Mouse (Mus musculus): ENCODE data around the gene Prm2. TPM values are rescaled to one million over a fixed set of nuclear protein-coding genes. Genes with fewer than 3 reads are reported as not detected.

Gene Prm2
- polyA plus RNA-seq, 1 experiment from 2014 or later: not detected

DNA sequence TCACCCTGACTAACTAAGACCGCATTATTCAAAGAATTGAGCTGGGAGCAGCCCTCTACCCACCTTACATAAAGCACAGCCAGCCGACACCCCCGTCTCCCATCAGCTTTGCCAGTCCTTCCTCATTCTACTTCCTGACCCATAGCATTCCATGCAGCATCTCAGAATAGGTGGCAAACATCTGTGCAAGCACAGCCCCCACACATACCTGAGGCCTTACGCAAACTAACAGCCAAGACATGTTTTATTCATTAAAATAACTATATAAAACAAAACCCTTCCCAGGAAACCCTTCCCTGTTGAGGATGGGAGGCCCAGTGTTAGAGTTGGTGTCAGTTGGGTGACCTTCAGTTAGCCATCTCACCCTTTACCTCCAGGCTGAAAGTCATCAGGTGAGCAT is 29.9 kb upstream of the Prm2 start:
- Histone ChIP-seq H3K27me3 (ENCODE audit: control insufficient read depth, insufficient read depth, low read length) (no peaks in the 10 kb centered on the region), H3K4me2 (ENCODE audit: low read length) (no peak overlapping the region), H3K9ac (ENCODE audit: low read length) (no peak overlapping the region), H3K4me3 (ENCODE audit: control insufficient read depth in 1 of 2, insufficient read depth in 1 of 2, low read depth in 1 of 2, low read length in 2 of 2) (no peak overlapping the region), H3K36me3 (ENCODE audit: control insufficient read depth, insufficient read depth, low read length) (no peaks in the 10 kb centered on the region), H3K27ac (replicated peaks in 1 of 2; ENCODE audit: control insufficient read depth in 1 of 2, insufficient read depth in 1 of 2, low read depth in 2 of 2, low read length in 2 of 2) (no peak overlapping the region), H3K4me1 (ENCODE audit: control insufficient read depth in 2 of 2, insufficient read depth in 2 of 2, low read length in 2 of 2) (peaks cover 0 to under 1% of the 10 kb centered on the region in 2 experiments; a peak in 1 of 4 replicates), H3K9me3 (ENCODE audit: control insufficient read depth, low read length) (no peaks in the 10 kb centered on the region)
- ATAC-seq (ENCODE audit: insufficient number of reproducible peaks, insufficient read depth, low FRiP score, low read depth): no peak
- WGBS: 79% methylated on average over 4 of the region's 4 CpGs

GRCm38 (mm10) chr16:10824536-10824935 is 28.6 kb upstream of the Prm2 start:
- H3K27ac ChIP-seq (replicated peaks in 1 of 2; ENCODE audit: control insufficient read depth in 1 of 2, insufficient read depth in 1 of 2, low read depth in 2 of 2, low read length in 2 of 2): no peak overlapping the region
- no peaks in the 10 kb centered on the region for H3K9me3 ChIP-seq (ENCODE audit: control insufficient read depth, low read length)
- H3K4me3 ChIP-seq (ENCODE audit: control insufficient read depth in 1 of 2, insufficient read depth in 1 of 2, low read depth in 1 of 2, low read length in 2 of 2): no peak overlapping the region
- no peak for ATAC-seq (ENCODE audit: insufficient number of reproducible peaks, insufficient read depth, low FRiP score, low read depth)
- H3K36me3 ChIP-seq (ENCODE audit: control insufficient read depth, insufficient read depth, low read length): no peaks in the 10 kb centered on the region
- H3K27me3 ChIP-seq (ENCODE audit: control insufficient read depth, insufficient read depth, low read length): no peaks in the 10 kb centered on the region
- peaks cover 0 to 11% of the 10 kb centered on the region in 2 experiments; a peak in 1 of 4 replicates for H3K4me1 ChIP-seq (ENCODE audit: control insufficient read depth in 2 of 2, insufficient read depth in 2 of 2, low read length in 2 of 2)
- H3K9ac ChIP-seq (ENCODE audit: low read length): no peak overlapping the region
- WGBS: 65% methylated on average over 1 of the region's 1 CpGs
- H3K4me2 ChIP-seq (ENCODE audit: low read length): no peak overlapping the region

DNA sequence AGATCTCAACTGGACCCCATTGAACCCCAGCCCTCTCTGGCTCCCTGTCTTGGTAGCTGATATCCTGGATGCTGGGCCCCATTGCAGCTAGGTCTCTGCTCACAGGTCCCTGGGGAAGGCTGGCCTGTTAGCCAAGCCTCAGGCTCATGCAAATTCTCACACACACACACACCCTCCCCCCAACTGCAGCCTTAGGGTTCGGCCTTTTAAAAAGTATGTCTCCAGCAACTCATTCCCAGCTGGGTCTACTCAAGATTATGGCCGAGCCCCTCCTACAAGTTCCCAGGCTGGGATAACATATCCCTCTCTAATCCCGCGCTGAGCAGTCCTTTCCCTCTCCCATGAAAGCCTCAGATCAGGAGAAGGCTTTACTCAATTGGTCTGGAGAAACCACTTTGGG is 25.5 kb upstream of the Prm2 start:
- Histone ChIP-seq H3K27me3 (ENCODE audit: control insufficient read depth, insufficient read depth, low read length) (no peaks in the 10 kb centered on the region), H3K4me1 (ENCODE audit: control insufficient read depth in 2 of 2, insufficient read depth in 2 of 2, low read length in 2 of 2) (peaks cover 0 to 16% of the 10 kb centered on the region in 2 experiments; a peak in 2 of 4 replicates), H3K27ac (replicated peaks in 1 of 2; ENCODE audit: control insufficient read depth in 1 of 2, insufficient read depth in 1 of 2, low read depth in 2 of 2, low read length in 2 of 2) (no peak overlapping the region), H3K9me3 (ENCODE audit: control insufficient read depth, low read length) (no peaks in the 10 kb centered on the region), H3K4me2 (ENCODE audit: low read length) (no peak overlapping the region), H3K4me3 (ENCODE audit: control insufficient read depth in 1 of 2, insufficient read depth in 1 of 2, low read depth in 1 of 2, low read length in 2 of 2) (no peak overlapping the region), H3K36me3 (ENCODE audit: control insufficient read depth, insufficient read depth, low read length) (no peaks in the 10 kb centered on the region), H3K9ac (ENCODE audit: low read length) (no peak overlapping the region)
- 60% methylated on average over 4 of the region's 4 CpGs for WGBS
- 0 out of 2 replicates have a peak, but pooled peaks have one; percentile 7 for ATAC-seq (ENCODE audit: insufficient number of reproducible peaks, insufficient read depth, low FRiP score, low read depth)

DNA sequence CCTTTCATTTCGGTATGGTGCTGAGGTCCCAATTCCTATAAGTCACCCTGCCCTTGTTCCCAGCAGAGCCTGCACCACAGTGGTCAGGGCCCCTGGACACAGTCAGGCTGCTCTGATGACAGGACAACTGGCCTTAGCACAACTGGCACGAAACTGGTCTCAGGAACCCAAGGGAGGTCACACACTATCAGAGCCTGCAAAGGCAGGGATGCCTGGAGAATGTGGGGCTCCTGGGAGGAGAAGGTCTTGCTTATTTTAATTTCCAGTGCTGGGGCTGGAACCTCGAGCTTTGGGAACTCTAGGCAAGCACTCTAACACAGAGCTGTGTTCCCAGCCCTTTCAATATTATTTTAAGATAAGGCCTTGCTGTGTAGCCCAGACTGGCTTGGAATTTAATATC is 24.0 kb upstream of the Prm2 start:
- Histone ChIP-seq H3K4me3 (ENCODE audit: control insufficient read depth in 1 of 2, insufficient read depth in 1 of 2, low read depth in 1 of 2, low read length in 2 of 2) (no peak overlapping the region), H3K4me2 (ENCODE audit: low read length) (no peak overlapping the region), H3K4me1 (ENCODE audit: control insufficient read depth in 2 of 2, insufficient read depth in 2 of 2, low read length in 2 of 2) (peaks cover 4 to 16% of the 10 kb centered on the region in 2 experiments; a peak in 3 of 4 replicates), H3K9ac (ENCODE audit: low read length) (no peak overlapping the region), H3K27ac (replicated peaks in 1 of 2; ENCODE audit: control insufficient read depth in 1 of 2, insufficient read depth in 1 of 2, low read depth in 2 of 2, low read length in 2 of 2) (peak overlapping the region in 1 of 2 experiments; percentile 42; a peak in 1 of 4 replicates), H3K27me3 (ENCODE audit: control insufficient read depth, insufficient read depth, low read length) (no peaks in the 10 kb centered on the region), H3K36me3 (ENCODE audit: control insufficient read depth, insufficient read depth, low read length) (no peaks in the 10 kb centered on the region), H3K9me3 (ENCODE audit: control insufficient read depth, low read length) (no peaks in the 10 kb centered on the region)
- 51% methylated on average over 3 of the region's 3 CpGs for WGBS
- ATAC-seq (ENCODE audit: insufficient number of reproducible peaks, insufficient read depth, low FRiP score, low read depth): no peak

DNA sequence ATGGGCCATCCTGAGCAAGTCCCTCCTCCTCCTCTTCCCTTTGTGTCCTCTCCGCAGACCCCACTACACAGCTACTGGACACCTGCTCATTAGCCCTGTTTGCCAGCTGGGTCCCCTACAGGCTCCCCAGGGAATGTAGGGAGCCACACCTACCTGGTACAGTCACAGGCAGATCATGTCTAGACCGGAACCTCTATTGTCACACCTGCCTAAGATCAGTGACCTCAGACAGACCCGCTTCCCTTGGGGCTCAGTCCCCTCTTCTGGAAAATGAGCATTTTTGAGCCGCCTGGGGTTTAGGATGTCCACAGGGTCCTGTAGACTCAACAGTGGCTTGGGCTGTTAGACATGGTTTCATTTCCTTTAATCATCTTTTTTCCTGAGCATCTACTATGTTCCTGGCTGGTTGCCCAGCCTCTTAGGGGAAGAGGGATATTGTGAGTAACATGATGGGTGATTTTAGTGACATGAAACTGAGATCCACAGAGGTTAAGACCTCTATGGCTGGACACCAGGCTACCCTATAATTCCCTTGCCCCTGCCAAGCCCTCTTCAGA is 22.7 kb upstream of the Prm2 start:
- Histone ChIP-seq H3K9me3 (ENCODE audit: control insufficient read depth, low read length) (no peaks in the 10 kb centered on the region), H3K36me3 (ENCODE audit: control insufficient read depth, insufficient read depth, low read length) (no peaks in the 10 kb centered on the region), H3K4me1 (ENCODE audit: control insufficient read depth in 2 of 2, insufficient read depth in 2 of 2, low read length in 2 of 2) (peaks cover 10 to 20% of the 10 kb centered on the region in 2 experiments; a peak in 3 of 4 replicates), H3K4me3 (ENCODE audit: control insufficient read depth in 1 of 2, insufficient read depth in 1 of 2, low read depth in 1 of 2, low read length in 2 of 2) (no peak overlapping the region), H3K27me3 (ENCODE audit: control insufficient read depth, insufficient read depth, low read length) (no peaks in the 10 kb centered on the region), H3K4me2 (ENCODE audit: low read length) (no peak overlapping the region), H3K27ac (replicated peaks in 1 of 2; ENCODE audit: control insufficient read depth in 1 of 2, insufficient read depth in 1 of 2, low read depth in 2 of 2, low read length in 2 of 2) (no peak overlapping the region), H3K9ac (ENCODE audit: low read length) (no peak overlapping the region)
- WGBS: 86% methylated on average over 4 of the region's 4 CpGs
- no peak for ATAC-seq (ENCODE audit: insufficient number of reproducible peaks, insufficient read depth, low FRiP score, low read depth)

GRCm38 (mm10) chr16:10814864-10815263 is 18.9 kb upstream of the Prm2 start:
- Histone ChIP-seq H3K4me1 (ENCODE audit: control insufficient read depth in 2 of 2, insufficient read depth in 2 of 2, low read length in 2 of 2) (peaks cover 15 to 20% of the 10 kb centered on the region in 2 experiments), H3K27me3 (ENCODE audit: control insufficient read depth, insufficient read depth, low read length) (no peaks in the 10 kb centered on the region), H3K9me3 (ENCODE audit: control insufficient read depth, low read length) (no peaks in the 10 kb centered on the region), H3K9ac (ENCODE audit: low read length) (no peak overlapping the region), H3K36me3 (ENCODE audit: control insufficient read depth, insufficient read depth, low read length) (no peaks in the 10 kb centered on the region), H3K4me2 (ENCODE audit: low read length) (no peak overlapping the region), H3K27ac (replicated peaks in 1 of 2; ENCODE audit: control insufficient read depth in 1 of 2, insufficient read depth in 1 of 2, low read depth in 2 of 2, low read length in 2 of 2) (no peak overlapping the region), H3K4me3 (ENCODE audit: control insufficient read depth in 1 of 2, insufficient read depth in 1 of 2, low read depth in 1 of 2, low read length in 2 of 2) (no peak overlapping the region)
- ATAC-seq (ENCODE audit: insufficient number of reproducible peaks, insufficient read depth, low FRiP score, low read depth): no peak
- WGBS: 49% methylated on average over 4 of the region's 4 CpGs

- Histone ChIP-seq H3K4me2 (ENCODE audit: low read length) (no peak overlapping the region), H3K9me3 (ENCODE audit: control insufficient read depth, low read length) (no peaks in the 10 kb centered on the region), H3K27ac (replicated peaks in 1 of 2; ENCODE audit: control insufficient read depth in 1 of 2, insufficient read depth in 1 of 2, low read depth in 2 of 2, low read length in 2 of 2) (no peak overlapping the region), H3K9ac (ENCODE audit: low read length) (no peak overlapping the region), H3K36me3 (ENCODE audit: control insufficient read depth, insufficient read depth, low read length) (no peaks in the 10 kb centered on the region), H3K4me1 (ENCODE audit: control insufficient read depth in 2 of 2, insufficient read depth in 2 of 2, low read length in 2 of 2) (peaks cover 13 to 20% of the 10 kb centered on the region in 2 experiments), H3K4me3 (ENCODE audit: control insufficient read depth in 1 of 2, insufficient read depth in 1 of 2, low read depth in 1 of 2, low read length in 2 of 2) (no peak overlapping the region), H3K27me3 (ENCODE audit: control insufficient read depth, insufficient read depth, low read length) (no peaks in the 10 kb centered on the region)
- WGBS: 80% methylated on average over 4 of the region's 4 CpGs
- ATAC-seq (ENCODE audit: insufficient number of reproducible peaks, insufficient read depth, low FRiP score, low read depth): no peak
Measured at GRCm38 (mm10) chr16:10813726-10814125, 17.8 kb upstream of the Prm2 start.

DNA sequence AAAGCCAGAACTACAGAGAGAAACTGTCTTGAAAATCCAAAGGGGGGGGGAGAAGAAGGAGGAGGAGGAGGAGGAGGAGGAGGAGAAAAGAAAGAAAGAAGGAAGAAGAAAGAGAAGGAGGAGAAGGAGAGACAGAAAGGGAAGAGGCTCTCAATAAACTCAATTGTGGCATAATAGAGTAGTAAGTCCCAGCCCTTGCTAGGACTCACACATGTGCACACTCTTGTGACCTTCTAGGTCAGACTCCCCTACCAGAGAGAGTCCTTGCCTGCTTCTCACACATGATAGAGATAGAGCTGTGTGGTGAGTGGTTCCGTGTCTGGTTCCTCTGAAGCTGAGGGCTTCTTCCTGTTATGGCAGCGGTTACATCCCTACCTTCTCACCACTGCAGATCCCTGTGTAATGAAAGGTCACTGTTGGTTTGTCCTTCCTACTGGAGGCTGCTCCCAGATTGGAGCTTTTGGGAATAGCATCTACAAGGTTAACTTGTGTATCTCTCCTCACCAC is 17.0 kb upstream of the Prm2 start, which contains the start of gene Gm11172:
Gene Gm11172, plus strand, starts transcription at position 51 of the 507 bp plus-strand sequence.
- no peak for ATAC-seq (ENCODE audit: insufficient number of reproducible peaks, insufficient read depth, low FRiP score, low read depth)
- Histone ChIP-seq H3K9ac (ENCODE audit: low read length) (no peak within 1 kb of the TSS), H3K36me3 (ENCODE audit: control insufficient read depth, insufficient read depth, low read length) (no peaks in the 10 kb centered on the region), H3K4me1 (ENCODE audit: control insufficient read depth in 2 of 2, insufficient read depth in 2 of 2, low read length in 2 of 2) (peaks cover 12 to 20% of the 10 kb centered on the region in 2 experiments), H3K27me3 (ENCODE audit: control insufficient read depth, insufficient read depth, low read length) (no peaks in the 10 kb centered on the region), H3K27ac (replicated peaks in 1 of 2; ENCODE audit: control insufficient read depth in 1 of 2, insufficient read depth in 1 of 2, low read depth in 2 of 2, low read length in 2 of 2) (no peak within 1 kb of the TSS), H3K4me2 (ENCODE audit: low read length) (no peak within 1 kb of the TSS), H3K4me3 (ENCODE audit: control insufficient read depth in 1 of 2, insufficient read depth in 1 of 2, low read depth in 1 of 2, low read length in 2 of 2) (no peak within 1 kb of the TSS), H3K9me3 (ENCODE audit: control insufficient read depth, low read length) (no peaks in the 10 kb centered on the region)
- 77% methylated on average over 2 of the region's 2 CpGs for WGBS
